Mouse (Mus musculus): ENCODE data around the gene Fbxw11. TPM values are rescaled to one million over a fixed set of nuclear protein-coding genes. Genes with fewer than 3 reads are reported as not detected.
A peak's percentile ranks its signal among the peaks of the same experiment; 100 is the strongest.

Fbxw11 gene
- polyA plus RNA-seq, 1 experiment from 2014 or later: 61.1 TPM

- Histone ChIP-seq H3K36me3 (ENCODE audit: insufficient read depth, low read length) (peaks cover 12% of the 10 kb centered on the region; the same call in 1 of the 2 replicates), H3K4me1 (replicated peaks; ENCODE audit: insufficient read depth, low read length) (no peaks in the 10 kb centered on the region), H3K4me3 (replicated peaks; ENCODE audit: low read depth, low read length) (no peak overlapping the region), H3K27me3 (ENCODE audit: insufficient read depth, low read length) (no peaks in the 10 kb centered on the region), H3K4me2 (ENCODE audit: low read length) (no peak overlapping the region), H3K9ac (ENCODE audit: low read depth, low read length) (no peak overlapping the region), H3K9me3 (replicated peaks; ENCODE audit: low read length) (no peaks in the 10 kb centered on the region), H3K27ac (no peak overlapping the region)
- WGBS: 85% methylated on average over 9 of the region's 9 CpGs
- DNase-seq (ENCODE audit: low spot score): peak; percentile 28
- no peak for TF ChIP-seq CTCF (IDR thresholded peaks at IDR 0.05; ENCODE audit: low read depth)
- no peak for ATAC-seq (replicated peaks; ENCODE audit: low FRiP score, low read depth)
Observed at GRCm38 (mm10) chr11:32725171-32725570, 82.6 kb downstream of the Fbxw11 start.

GRCm38 (mm10) chr11:32732467-32732866 lies 89.9 kb downstream of the Fbxw11 start:
- no peak for TF ChIP-seq CTCF (IDR thresholded peaks at IDR 0.05; ENCODE audit: low read depth)
- Histone ChIP-seq H3K4me3 (replicated peaks; ENCODE audit: low read depth, low read length) (no peak overlapping the region), H3K36me3 (ENCODE audit: insufficient read depth, low read length) (peaks cover 37% of the 10 kb centered on the region), H3K27me3 (ENCODE audit: insufficient read depth, low read length) (no peaks in the 10 kb centered on the region), H3K9ac (ENCODE audit: low read depth, low read length) (no peak overlapping the region), H3K4me1 (replicated peaks; ENCODE audit: insufficient read depth, low read length) (no peaks in the 10 kb centered on the region), H3K4me2 (ENCODE audit: low read length) (no peak overlapping the region), H3K27ac (no peak overlapping the region), H3K9me3 (replicated peaks; ENCODE audit: low read length) (no peaks in the 10 kb centered on the region)
- DNase-seq (ENCODE audit: low spot score): peak; percentile 40
- 54% methylated on average over 5 of the region's 5 CpGs for whole genome bisulfite sequencing
- ATAC-seq (replicated peaks; ENCODE audit: low FRiP score, low read depth): no peak

GRCm38 (mm10) chr11:32733195-32733594 lies 90.7 kb downstream of the Fbxw11 start:
- no peaks in the 10 kb centered on the region for H3K27me3 ChIP-seq (ENCODE audit: insufficient read depth, low read length)
- WGBS: 90% methylated on average over 6 of the region's 6 CpGs
- H3K9me3 ChIP-seq (replicated peaks; ENCODE audit: low read length): no peaks in the 10 kb centered on the region
- no peak for TF ChIP-seq CTCF (IDR thresholded peaks at IDR 0.05; ENCODE audit: low read depth)
- ATAC-seq (replicated peaks; ENCODE audit: low FRiP score, low read depth) (no peak), DNase-seq (ENCODE audit: low spot score) (no peak)
- H3K4me2 ChIP-seq (ENCODE audit: low read length): no peak overlapping the region
- H3K36me3 ChIP-seq (ENCODE audit: insufficient read depth, low read length): peaks cover 41% of the 10 kb centered on the region
- no peak overlapping the region for H3K4me3 ChIP-seq (replicated peaks; ENCODE audit: low read depth, low read length)
- H3K9ac ChIP-seq (ENCODE audit: low read depth, low read length): no peak overlapping the region
- no peak overlapping the region for H3K27ac ChIP-seq
- no peaks in the 10 kb centered on the region for H3K4me1 ChIP-seq (replicated peaks; ENCODE audit: insufficient read depth, low read length)

- H3K4me1 ChIP-seq (replicated peaks; ENCODE audit: insufficient read depth, low read length): no peaks in the 10 kb centered on the region
- ATAC-seq (replicated peaks; ENCODE audit: low FRiP score, low read depth): no peak
- TF ChIP-seq CTCF (IDR thresholded peaks at IDR 0.05; ENCODE audit: low read depth): no peak
- peaks cover 64% of the 10 kb centered on the region for H3K36me3 ChIP-seq (ENCODE audit: insufficient read depth, low read length)
- no peak overlapping the region for H3K9ac ChIP-seq (ENCODE audit: low read depth, low read length)
- no peak overlapping the region for H3K4me3 ChIP-seq (replicated peaks; ENCODE audit: low read depth, low read length)
- no peak for DNase-seq (ENCODE audit: low spot score)
- WGBS: 92% methylated on average over 2 of the region's 2 CpGs
- no peak overlapping the region for H3K27ac ChIP-seq
- no peaks in the 10 kb centered on the region for H3K9me3 ChIP-seq (replicated peaks; ENCODE audit: low read length)
- no peaks in the 10 kb centered on the region for H3K27me3 ChIP-seq (ENCODE audit: insufficient read depth, low read length)
- no peak overlapping the region for H3K4me2 ChIP-seq (ENCODE audit: low read length)
Observed at GRCm38 (mm10) chr11:32736371-32736770, 93.8 kb downstream of the Fbxw11 start.

GRCm38 (mm10) chr11:32737729-32738128 lies 95.2 kb downstream of the Fbxw11 start:
- Histone ChIP-seq H3K4me2 (ENCODE audit: low read length) (no peak overlapping the region), H3K9me3 (replicated peaks; ENCODE audit: low read length) (no peaks in the 10 kb centered on the region), H3K9ac (ENCODE audit: low read depth, low read length) (no peak overlapping the region), H3K27ac (no peak overlapping the region), H3K4me3 (replicated peaks; ENCODE audit: low read depth, low read length) (no peak overlapping the region), H3K27me3 (ENCODE audit: insufficient read depth, low read length) (no peaks in the 10 kb centered on the region), H3K36me3 (ENCODE audit: insufficient read depth, low read length) (peaks cover 72% of the 10 kb centered on the region), H3K4me1 (replicated peaks; ENCODE audit: insufficient read depth, low read length) (no peaks in the 10 kb centered on the region)
- DNase-seq (ENCODE audit: low spot score): no peak
- no peak for TF ChIP-seq CTCF (IDR thresholded peaks at IDR 0.05; ENCODE audit: low read depth)
- 85% methylated on average over 5 of the region's 5 CpGs for WGBS
- no peak for ATAC-seq (replicated peaks; ENCODE audit: low FRiP score, low read depth)

- no peak for TF ChIP-seq CTCF (IDR thresholded peaks at IDR 0.05; ENCODE audit: low read depth)
Observed at GRCm38 (mm10) chr11:32743891-32744290, 101.4 kb downstream of the Fbxw11 start.

GRCm38 (mm10) chr11:32744463-32744862 lies 101.9 kb downstream of the Fbxw11 start:
- Histone ChIP-seq H3K4me1 (replicated peaks; ENCODE audit: insufficient read depth, low read length) (no peaks in the 10 kb centered on the region), H3K36me3 (ENCODE audit: insufficient read depth, low read length) (peaks cover 56% of the 10 kb centered on the region), H3K4me2 (ENCODE audit: low read length) (no peak overlapping the region), H3K27ac (no peak overlapping the region), H3K4me3 (replicated peaks; ENCODE audit: low read depth, low read length) (no peak overlapping the region), H3K27me3 (ENCODE audit: insufficient read depth, low read length) (no peaks in the 10 kb centered on the region), H3K9me3 (replicated peaks; ENCODE audit: low read length) (no peaks in the 10 kb centered on the region), H3K9ac (ENCODE audit: low read depth, low read length) (no peak overlapping the region)
- no peak for TF ChIP-seq CTCF (IDR thresholded peaks at IDR 0.05; ENCODE audit: low read depth)
- DNase-seq (ENCODE audit: low spot score) (no peak), ATAC-seq (replicated peaks; ENCODE audit: low FRiP score, low read depth) (no peak)
- WGBS: 90% methylated on average over 7 of the region's 7 CpGs

More at GRCm38 (mm10) chr11:32743891-32744290, 101.4 kb downstream of the Fbxw11 start:
- H3K9ac ChIP-seq (ENCODE audit: low read depth, low read length): no peak overlapping the region
- H3K27ac ChIP-seq: no peak overlapping the region
- no peaks in the 10 kb centered on the region for H3K27me3 ChIP-seq (ENCODE audit: insufficient read depth, low read length)
- no peaks in the 10 kb centered on the region for H3K4me1 ChIP-seq (replicated peaks; ENCODE audit: insufficient read depth, low read length)
- peaks cover 61% of the 10 kb centered on the region for H3K36me3 ChIP-seq (ENCODE audit: insufficient read depth, low read length)
- no peak overlapping the region for H3K4me2 ChIP-seq (ENCODE audit: low read length)
- no peak for DNase-seq (ENCODE audit: low spot score)
- 63% methylated on average over 5 of the region's 5 CpGs for WGBS
- no peaks in the 10 kb centered on the region for H3K9me3 ChIP-seq (replicated peaks; ENCODE audit: low read length)
- no peak for ATAC-seq (replicated peaks; ENCODE audit: low FRiP score, low read depth)
- no peak overlapping the region for H3K4me3 ChIP-seq (replicated peaks; ENCODE audit: low read depth, low read length)

Data from kidney, postnatal 0 days (tissue).